Mouse (Mus musculus) kidney, adult 9 months (tissue): ENCODE results near the gene Tulp1.
"Not testable (repeated sequence)": the region's sequence is repeated elsewhere in the genome, so short reads cannot be mapped to it uniquely, and the experiment has no call there.

Experiments used
- DNase-seq: peaks from one replicate; pipeline ENCODE4 v3.0.0; 2022

Gene Tulp1

DNA sequence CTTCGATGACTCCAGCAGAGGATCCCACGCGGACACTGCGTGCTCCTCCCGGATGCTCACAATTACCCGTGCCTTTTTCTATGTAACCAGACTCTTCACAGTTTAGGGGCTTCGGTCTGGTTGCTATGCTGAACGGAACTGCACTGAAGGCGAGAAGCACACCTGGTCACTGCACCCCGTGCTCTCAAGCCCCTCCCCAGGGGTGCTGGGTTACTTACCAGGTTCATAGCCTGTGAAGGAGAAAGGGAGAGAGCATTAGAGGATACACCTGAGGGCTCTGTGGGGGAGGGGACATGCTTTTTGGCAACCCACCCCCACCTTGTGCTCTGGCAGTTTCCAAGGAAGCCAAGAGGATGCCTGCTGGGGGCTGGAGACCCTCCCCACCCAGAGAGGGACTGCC, 29.8 kb downstream of the Tulp1 start:
- no peak for DNase-seq

DNA sequence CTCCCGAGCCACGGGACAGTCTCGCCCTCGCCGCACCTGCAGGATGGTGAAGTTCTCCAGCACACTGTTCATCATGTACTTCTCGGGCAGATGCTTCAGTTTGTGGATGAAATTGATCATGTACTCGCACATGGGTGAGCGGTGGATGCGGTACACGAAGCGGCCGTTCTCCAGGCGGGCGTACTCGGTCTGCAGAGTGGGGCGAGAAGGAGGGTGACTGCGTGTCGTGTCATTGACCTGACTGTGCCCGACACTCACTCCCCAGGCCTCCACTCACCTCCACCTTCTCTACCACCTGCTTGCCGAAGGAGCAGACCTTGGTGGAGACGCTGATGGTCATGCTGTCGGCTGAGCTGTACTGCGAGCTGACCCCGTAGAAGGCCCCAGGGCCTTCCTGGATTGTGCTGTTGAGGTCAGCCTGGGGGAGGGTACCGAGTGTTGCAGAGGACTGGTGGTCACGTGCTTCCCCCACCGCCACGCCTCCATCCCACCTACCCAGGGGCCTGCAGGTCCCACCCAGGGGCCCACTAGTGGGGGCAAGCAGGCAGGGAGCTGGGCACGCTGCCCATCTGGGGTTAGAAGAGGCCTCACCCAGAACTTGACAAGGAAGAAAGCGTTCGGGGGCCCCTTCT, 32.0 kb downstream of the Tulp1 start:
- DNase-seq: no peak

DNA sequence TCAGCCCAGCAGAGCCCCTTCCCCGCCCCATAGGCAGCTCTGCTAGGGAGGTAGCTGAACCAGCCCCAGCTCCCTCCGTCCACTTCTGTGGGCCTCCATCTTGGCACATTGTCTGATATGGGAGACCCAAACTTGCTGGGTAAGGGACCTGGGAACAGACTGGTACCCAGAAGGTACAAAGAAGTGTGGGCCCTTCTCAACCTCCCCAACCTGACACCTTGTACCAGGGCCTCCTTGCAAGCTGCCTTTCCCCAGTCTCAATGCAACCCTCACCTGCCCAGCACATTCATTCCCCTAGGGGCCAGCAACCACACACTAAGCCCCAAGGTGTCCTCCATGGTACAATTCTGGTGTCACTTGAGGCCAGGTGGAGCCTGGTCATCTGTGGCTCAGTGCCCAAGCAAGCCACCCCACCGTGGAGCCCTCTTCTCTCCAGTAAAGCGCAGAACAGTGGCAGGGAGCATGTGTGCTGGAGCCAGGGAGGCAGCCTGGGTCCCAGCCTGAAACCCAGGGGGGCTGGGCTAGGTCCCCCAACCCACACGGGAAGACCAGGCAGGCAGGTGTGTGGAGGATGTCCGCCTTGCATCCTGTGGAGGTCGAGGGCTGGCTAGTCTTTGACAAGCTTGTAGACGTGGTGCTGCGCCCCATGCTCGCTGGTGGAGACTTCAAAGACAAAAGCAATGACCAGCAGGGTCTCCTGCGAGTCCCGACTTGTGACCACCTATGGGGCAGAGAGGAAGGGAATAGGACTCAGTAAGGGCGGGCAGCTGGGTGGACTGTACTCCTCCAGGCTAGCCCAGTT, 32.7 kb downstream of the Tulp1 start:
- DNase-seq: no peak

DNA sequence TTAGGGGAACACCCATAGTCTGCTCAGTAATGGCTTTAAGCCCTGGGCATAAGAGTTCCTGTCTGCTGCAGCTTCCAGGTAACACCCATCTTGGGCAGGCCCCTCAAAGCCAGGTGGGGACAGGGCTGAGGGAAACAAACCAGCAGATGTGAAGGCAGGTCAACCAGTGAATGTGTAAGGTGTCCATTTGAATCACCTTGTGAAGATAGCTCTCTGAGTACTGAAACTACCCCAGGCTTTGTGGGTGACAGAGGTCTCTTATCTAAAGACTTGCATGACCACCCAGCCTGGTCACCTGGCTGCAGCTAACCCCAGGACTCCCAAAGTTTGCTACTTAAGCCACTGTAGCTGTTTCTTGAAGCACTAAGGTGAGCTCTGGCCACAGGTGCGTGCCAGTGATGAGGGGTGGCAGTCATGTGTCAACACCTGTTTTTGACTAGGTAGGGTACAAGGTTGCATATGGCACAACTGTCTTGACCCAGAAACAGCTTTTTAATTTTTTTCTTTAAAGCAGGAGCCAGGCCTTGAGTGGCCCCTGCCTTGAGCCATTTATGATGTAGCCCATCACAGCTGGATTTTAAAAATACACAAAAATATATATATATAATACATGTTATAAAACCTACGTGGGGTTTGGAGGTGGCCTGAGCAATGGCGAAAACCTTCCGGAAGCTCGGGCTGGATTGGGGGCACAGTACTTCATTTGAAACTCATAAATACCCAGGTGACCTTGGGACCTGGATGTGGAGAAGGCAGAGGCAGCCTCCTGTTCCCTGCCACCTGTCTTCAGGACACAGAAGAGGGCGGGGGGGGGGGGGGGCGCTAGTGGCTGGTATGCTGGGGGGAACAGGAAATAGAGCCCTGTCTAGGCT, 33.5 kb downstream of the Tulp1 start:
- no peak for DNase-seq

DNA sequence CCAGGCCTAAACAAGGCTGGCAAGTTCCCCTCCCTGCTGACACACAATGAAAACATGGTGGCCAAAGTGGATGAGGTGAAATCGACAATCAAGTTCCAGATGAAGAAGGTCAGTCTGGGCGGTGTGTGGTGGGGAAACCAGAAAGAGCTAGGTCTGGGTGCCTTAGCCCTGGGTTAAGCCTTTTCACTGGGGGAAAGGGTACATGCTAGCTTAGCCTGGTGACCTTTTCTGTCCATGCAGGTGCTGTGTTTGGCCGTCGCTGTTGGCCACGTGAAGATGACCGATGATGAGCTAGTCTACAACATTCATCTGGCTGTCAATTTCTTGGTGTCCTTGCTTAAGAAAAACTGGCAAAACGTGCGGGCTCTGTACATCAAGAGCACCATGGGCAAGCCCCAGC, 34.4 kb downstream of the Tulp1 start:
- not testable (repeated sequence) for DNase-seq

DNA sequence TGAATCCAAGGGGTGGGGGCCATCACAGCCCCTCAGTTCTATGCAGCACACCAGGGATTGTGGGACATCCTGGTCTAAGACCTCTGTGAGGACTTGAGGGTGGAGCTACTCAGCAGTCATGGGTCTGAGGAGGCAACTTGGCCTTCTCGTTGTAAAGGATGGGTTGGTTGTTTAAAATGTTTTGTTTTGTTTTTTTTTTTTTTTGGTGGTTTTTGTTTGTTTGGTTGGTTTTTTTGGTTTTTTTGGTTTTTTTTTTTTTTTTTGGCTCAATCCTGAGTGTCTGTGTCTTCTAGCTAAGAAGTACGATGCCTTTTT, 34.8 kb downstream of the Tulp1 start:
- DNase-seq: no peak

DNA sequence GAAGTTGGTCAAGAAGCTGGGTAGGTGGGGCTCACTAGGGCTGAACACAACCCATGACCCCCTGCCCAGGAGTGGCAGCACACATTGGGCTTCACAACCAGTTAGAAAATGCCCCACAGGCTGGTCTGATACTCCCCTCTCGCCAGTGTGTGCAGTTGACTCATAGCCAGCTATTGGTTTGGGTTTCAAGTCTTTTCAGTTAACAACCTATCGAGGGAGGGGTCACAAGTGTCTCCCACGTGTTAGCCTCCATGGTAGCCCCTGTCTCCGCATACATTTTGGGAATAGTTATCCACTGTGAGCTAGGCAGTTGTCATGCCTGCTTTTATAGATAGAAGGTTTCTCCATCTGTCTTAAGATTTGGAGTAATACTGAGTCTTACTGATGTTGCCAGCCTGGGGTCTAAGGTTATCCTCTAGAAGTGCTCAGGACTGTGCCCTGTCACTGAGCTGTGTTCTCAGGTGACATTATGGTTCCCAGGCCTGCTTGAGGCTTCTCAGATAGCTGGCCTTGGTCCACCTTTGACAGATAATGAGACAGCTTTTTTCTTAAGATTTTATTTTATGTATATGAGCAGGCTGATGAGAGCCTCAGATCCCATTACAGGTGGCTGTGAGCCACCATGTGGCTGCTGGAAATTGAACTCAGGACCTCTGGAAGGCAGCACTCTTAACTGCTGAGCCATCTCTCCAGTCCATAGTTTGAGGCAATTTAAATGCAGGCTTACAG, 35.4 kb downstream of the Tulp1 start:
- DNase-seq: no peak

DNA sequence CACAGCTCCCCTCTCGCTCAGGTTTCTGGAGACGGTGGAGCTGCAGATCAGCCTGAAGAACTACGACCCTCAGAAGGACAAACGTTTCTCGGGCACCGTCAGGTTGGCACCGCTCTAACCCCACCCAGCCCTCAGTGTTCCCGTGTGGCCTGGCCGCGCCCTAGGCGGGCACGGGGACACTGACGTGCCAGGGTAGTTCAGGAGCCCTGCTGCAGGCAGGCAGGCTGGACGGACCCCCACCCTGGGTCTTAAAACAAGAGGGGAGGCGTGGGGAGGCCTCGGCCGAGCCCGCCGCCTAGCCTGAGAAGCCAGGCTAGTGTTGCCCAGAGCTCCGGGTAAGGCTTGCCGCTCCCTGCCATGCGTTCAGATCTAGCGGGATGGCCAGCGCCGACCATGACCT, 36.1 kb downstream of the Tulp1 start:
- no peak for DNase-seq

DNA sequence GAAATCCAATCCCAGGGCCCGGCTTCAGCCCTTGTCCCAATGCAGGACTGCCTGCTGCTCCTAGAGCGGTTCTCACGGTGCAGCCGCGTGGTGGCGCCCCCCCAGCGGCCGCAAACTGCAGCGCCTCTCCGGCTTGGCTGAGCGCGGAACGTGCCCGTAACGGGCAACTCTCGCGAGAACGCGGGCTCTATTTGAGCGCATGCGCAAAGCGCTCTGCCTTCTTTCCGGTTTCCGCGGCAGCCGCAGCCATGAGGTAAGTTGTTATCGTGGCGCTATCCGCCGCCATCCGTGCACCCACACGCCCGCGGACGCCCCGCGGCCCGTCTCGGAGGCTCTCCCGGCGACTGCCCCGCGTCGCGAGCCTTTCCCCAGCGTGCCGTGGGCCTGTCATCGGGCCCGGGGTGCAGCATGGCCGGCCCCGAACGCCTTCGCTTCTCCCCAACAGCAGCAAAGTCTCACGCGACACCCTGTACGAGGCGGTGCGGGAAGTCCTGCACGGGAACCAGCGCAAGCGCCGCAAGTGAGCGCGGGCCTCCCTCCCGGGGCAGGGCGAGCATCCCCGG, 36.6 kb downstream of the Tulp1 start, which contains the start of gene Rpl10a:
TSS of gene Rpl10a (plus strand) at position 106 of the 563 bp plus-strand sequence.
- peak; percentile 97 for DNase-seq

DNA sequence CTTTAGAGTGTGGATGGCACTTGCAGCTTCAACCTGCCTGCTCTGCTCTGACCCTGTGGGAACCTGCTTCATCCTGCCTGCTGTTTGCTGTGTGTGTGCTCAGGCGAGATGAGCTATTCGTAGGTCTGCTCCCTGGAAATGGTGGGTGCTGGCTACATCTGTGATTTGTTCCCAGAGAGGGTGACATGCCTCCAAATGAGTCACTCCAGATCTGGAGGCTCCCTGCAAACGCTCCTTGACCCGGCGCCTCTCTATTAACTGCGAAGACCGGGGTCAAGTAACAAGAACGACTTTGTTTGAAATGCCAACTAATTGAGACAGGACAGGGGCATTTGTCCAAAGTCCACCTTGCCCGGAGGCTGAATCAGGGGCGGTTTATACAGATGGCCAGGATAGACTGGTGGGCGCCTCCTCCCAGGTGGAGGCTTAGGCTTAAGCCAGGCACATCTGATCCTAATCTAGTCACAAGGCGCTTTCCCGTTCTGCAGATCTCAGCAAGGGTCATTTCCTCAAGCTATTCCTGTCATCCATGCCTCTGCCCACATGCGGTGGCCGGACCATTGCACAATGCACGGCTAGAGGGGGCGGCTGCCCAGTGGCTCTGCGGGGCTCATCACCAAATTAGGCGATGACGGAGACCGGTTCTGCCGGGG, 37.2 kb downstream of the Tulp1 start:
- peak; percentile 84 for DNase-seq

DNA sequence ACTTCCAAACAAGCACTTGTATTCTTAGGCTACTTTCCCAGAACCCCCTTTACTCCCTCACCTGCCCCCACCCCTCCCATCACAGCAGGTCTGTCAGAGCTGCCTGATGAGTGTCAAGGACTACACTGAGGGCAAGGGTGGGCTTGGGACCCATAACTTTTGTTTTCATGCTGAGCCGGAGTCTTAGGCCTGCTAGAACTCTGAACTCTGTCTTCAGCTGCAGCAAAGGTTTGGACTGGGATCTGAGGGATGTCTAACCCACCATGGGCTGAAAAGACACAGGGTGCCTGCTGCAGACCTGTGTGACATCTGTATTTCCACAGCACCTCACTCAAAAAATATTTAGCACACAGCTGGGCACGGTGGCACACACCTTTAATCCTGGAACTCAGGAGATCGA, 38.1 kb downstream of the Tulp1 start:
- DNase-seq: no peak

DNA sequence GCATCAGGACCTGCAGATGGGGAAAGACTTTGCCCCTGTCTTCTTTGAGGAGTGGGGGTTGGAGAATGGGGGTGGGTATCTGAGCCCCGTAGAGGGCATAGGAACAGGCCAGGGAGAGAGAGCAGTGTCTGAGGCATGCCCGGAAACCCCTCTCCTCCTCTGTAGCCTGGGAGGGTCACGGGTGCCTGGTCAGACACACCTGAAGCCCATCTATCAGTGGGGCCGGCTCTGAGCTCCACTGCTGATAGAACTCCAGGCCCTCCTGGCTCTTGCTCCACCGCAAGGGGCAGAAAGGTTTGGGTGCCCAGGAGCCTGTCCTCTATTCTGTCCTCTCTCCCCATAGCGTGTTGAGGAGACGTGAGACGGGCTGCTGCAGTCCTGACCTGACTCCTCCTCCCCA, 39.3 kb downstream of the Tulp1 start:
- DNase-seq: no peak

DNA sequence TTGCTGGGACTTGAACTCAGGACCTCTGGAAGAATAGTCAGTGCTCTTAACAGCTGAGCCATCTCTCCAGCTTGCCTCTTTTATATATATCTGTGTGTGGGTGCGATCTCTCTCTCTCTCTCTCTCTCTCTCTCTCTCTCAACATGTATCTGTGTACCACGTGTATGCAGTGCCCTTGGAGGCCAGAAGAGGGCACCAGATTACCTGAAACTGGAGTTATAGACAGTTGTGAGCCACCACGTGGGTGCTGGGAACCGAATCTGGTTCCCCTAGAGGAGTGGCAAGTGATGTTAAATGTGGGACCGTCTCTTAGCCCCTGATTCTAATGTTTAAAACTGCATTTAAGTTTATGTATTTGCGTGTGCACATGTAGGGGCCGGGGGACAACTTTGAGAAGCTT, 40.6 kb downstream of the Tulp1 start:
- DNase-seq: not testable (repeated sequence)

DNA sequence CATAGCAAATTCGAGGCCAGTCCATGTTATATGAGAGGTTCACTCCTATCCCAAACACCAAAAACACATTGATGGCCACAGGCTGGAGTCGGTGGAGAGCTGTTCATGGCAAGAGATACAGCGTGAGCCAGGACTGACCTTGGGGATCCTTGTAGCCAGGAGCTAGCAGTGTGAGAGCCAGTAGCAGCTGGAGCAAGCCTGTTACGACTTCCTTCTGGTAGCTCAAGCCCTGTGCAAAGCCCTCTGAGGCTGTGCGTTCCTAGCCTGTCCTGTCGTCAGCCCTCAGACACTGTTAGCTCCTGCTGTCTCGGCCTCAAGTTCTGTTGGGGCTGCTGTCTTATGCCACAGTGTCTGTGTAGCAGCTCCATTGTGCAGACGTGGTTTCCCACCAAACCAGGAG, 41.2 kb downstream of the Tulp1 start:
- DNase-seq: no peak

DNA sequence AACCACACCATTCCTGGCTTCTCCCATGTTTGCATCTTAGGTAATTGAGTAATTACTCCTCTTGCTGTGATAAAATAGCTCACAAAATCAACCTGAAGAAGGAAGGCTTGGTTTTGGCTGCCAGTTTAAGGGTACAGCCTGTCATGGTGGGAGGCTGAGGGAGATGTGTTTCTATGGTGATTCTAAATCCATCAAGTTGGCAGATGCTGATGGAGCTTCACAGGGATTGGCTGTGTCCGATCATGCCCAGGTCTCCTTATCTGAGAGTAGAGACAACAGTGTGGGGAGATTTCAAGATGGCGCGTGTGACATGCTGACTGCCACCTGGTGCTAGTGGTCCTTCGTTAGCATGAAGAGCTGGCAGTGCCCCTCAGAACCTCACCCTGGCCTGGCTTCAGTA, 43.3 kb downstream of the Tulp1 start:
- no peak for DNase-seq

DNA sequence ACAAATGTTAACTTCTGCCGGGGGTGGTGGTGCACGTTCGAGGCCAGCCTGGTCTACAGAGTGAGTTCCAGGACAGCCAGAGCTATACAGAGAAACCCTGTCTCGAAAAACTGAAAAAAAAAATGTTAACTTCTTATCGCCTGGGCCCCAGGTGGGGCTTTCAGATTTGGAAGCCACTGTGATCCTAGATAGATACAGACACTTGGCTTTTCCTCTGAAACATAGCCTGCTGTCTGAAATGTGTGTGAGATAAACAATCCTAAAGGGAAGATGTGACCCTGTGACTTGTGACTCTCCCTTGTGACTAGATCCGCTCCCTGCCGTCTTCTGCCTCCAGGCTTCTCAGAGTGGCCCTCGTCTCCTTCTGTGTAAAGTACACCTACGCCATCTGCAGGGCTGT, 47.3 kb downstream of the Tulp1 start:
- no peak for DNase-seq

DNA sequence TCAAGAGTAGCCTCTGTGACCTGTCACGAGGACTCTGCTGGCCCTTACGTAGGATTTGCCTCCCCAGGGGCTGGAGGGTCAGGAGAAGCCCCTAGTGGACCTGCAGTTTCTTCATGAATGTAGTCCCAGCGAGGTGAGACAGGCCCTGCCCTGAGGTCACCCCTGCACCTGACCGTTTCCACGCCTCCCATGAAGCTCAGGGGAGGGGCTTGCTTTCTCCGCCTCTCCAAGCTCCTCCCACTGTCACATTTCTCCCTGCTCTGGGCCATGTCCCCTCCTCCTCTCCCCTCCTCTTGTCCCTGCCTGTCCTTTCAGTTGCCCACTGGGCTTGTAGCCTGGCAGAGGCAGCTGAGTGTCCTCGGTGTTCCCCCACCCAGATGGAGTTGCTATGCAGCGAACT, 47.9 kb downstream of the Tulp1 start:
- DNase-seq: no peak

DNA sequence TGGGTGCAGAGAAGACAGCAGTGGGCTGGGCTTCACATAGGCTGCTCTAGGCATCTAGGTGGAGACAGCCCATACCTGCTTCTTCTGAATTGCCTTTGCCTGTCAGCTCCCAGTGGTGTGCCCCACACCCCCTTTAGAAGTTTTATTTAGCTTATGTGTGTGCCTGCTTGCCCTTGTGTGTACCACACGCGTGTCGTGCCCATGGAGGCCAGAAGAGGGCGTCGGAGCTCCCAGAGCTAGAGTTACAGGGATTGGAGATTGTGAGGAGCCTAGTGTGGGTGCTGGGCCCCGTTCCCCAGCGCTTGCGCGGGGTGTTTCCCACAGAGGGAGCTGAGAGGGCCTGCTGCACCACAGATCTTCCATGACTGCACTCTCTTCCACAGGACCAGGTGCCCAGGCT, 48.5 kb downstream of the Tulp1 start:
- DNase-seq: no peak

DNA sequence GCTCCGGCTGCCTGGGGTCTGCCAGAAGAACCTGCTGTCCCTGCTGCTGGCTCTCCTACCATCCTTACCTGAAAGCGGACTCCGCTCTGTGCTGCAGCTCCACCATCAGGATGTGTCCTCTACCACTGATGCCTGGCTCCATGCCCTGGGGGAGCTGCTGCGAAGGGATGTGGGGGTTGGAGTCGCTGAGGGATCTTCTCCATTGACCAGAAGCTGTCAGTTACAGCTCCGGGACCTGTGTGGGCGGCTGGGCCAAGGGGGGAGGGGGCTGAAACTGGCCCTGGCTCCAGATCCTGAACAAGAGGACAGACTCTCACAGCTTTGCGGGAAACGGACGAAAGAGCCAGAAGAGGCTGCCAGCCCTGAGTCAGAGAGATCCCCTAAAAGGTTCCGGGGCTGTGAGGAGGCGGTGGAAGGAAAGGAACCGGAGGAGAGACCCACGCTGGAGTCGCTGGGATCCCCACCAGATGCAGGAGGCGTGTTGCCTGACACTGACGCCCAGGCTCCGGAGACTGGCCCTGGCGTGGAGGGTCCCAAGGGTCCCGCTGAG, 49.3 kb downstream of the Tulp1 start:
- no peak for DNase-seq

DNA sequence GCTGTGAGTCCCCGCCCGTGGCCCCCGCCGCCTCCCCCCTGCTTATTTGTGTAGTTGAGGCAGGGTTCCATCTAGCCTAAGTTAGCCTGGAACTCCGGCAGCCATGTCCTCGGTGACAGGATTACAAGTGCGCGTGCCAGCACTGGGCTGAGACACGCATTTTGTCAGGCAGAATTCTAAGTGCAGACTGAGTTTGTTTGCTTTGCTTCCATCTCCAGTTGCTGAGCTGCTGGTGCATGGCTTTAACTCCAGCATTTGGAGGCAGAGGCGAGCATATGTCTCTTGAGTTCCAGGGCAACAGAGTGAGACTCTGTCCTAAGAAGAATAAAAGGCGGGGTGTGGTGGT, 51.2 kb downstream of the Tulp1 start:
- DNase-seq: no peak

DNA sequence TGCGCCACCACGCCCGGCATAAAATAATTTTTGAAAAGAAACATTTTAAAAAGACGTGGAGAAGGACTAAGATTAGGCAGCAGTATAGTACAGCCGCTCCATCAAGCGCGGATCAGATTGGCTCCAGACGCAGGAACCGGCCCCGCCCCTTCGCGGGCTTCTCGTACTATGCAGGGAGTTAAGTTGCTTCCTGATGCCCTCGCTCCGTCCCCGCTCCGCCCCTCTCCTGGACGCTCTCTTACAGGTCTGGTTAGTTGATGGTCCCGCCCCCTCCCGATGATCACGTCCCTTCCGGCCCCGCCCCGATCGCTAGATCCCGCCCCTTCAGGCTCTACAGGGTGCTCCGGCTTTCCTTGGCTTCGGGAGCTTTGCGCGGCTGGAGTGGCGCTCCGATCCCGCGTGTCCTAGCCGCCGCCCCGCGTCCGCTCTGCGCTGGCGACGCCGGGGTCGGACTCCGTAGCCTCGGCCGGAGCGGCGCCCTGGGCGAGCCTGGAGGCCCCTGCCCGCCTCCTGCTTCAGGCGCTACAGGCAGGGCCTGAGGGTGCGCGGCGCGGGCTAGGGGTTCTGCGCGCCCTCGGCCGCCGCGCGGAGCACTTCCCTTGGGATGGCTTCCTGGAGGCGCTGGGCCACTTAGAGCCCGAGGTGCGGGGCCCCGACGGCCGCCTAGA, 51.7 kb downstream of the Tulp1 start, which contains the start of gene Fance:
TSS of gene Fance (plus strand) at position 308 of the 668 bp plus-strand sequence.
- peak; percentile 98 for DNase-seq
